Mouse (Mus musculus) brain, embryonic 18.5 days (tissue): ENCODE measurements around the gene Spata25.

Experiments
- DNase-seq: peaks from one replicate; pipeline ENCODE4 v3.0.0-alpha.2; 2012; ENCODE audit warnings: low read depth, low spot score

Gene Spata25

DNA sequence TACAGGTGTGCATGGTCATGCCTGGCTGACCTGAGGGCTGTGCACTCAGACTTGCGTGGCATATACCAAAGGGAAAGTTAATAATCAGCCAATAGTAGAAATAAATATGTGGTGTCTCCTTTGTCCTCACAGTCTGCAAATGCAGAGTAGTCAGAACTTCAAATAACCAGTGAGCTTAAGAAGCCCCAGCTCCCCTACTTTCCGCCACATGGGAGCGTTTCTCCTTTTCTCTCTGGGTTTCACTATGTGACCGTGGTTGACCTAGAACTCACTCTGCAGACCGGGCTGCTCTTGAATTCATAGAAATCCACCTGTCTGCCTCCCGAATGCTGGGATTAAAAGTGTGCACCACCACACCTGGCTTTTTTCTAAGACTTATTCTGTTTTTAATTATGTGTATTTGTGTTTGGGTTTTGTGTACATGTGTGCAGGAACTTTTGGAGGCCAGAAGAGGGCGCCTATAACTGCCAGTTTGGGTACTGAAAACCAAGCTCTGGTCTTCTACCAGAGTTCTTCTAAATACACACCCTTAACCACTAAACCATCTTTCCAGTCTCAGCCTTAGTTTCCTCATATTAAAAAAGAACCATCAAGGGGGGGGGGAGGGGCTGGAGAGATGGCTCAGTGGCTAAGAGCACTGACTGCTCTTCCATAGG lies 44.3 kb downstream of the Spata25 start:
- no peak for DNase-seq

DNA sequence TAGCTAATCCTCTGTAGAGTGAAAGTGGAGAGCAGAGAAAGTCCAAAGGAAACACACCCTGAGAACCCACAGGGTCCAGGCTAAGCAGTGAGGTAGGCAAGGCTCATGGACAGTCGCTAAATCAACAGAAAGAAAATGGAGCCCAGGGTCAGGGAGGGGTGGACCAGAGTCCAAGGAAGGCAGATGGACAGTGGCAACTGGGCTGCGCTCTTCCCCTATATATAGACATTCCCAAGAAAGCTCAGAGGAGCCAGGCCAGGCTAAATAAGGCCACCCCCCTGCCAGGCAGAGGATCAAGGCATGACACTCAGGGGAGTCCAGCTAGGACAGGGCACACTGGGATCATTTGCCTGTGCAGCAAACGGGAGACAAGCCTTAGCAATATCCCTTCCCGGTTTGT lies 46.5 kb downstream of the Spata25 start:
- no peak for DNase-seq

- DNase-seq: no peak
Measured at GRCm38 (mm10) chr2:164779481-164780086, 48.8 kb downstream of the Spata25 start, which contains the start of gene Tnnc2. Tnnc2 (minus strand) TSS chr2:164779967.

DNA sequence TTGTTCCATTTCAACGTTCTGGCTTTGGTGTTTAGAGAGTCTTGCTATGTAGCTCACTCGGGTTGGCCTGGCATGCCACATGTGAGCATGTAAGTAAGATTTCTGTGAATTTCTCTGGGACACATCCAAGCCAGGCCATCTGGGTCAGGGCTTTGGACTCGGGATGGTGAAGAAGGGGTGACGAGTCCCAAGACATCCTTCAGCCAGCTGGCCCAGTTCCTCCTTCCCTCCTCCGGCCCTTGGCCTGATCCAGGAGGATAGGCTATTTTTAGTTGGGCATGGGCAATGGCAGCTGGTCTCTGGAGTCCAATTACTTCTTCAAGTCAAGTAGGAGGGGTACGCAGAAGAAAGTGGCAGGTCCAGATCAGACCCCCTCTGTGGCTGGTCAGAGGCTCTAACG lies 49.5 kb downstream of the Spata25 start:
- DNase-seq: no peak

GRCm38 (mm10) chr2:164778015-164778287 lies 50.4 kb downstream of the Spata25 start:
- no peak for DNase-seq

- no peak for DNase-seq
Measured at GRCm38 (mm10) chr2:164777246-164778014, 50.9 kb downstream of the Spata25 start.

DNA sequence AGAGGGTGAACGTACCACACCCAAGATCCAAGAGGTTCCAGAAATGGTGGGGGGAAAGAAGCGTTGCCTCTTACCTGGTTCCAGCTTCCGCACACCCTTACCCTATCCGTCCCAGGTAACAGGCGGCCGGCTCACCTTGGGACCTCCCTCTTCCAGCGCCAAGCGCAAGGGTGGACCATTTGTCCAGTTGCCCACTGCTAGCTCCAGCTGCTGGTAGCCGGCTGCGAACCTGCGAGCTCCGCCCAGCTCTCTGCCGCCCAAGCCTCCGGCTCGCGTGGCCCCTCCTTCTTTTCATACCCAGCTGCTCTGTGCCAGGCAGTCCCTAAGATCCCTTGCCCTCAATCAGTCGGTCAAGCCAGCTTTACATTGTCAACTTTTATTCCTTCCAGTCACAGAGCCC lies 51.5 kb downstream of the Spata25 start:
- no peak for DNase-seq
